In the genomic region with DNA sequence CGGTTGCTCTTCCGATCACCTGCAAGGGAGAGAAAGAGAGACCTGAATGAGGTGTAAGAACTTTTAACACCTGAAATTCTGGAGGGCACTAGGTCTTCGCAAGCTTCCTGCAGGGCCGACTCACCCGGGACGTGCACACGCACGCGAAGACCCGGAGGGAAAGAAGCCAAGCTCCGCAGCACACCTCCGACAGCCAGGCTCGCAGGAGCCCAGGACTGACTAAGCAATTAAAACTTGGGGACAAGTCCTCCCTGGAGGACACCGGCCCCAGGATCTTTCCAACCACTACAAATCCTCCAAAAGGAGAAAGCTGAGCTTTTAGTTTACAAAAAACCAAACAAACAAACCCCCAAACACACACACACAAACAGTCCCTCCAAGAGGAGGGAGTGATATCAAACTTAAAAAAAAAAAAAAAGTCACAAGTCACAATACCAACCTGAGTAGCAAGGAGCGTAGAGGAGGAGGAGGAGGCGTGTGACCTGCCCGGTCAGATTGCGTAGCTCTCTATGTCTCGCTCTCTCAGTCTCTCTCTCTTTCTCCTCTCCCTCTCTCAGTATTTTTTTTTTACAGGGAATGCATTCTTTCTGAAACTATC, we compare ENCODE assay signal across 9 mouse cellular contexts. TPM values are rescaled to one million over a fixed set of nuclear protein-coding genes. Genes with fewer than 3 reads are reported as not detected.
A peak's percentile ranks its signal among the peaks of the same experiment; 100 is the strongest.
DNase-seq lines count a peak whose midpoint lies in the region; ATAC-seq and TF ChIP-seq lines count a peak whose summit lies in the region.
"Had no signal": no experiment of that assay in that cellular context is flagged by ENCODE, and none has a peak within 500 bp of the region (broad histone marks: within the 10 kb centered on the region; RNA-seq: fewer than 3 reads in every experiment).

No protein-coding gene starts in this region.

- H3K36me3 ChIP-seq in heart, embryonic 10.5 days = 0 out of 2 replicates have a peak, but pooled peaks cover 4% of the 10 kb centered on the region
- peaks cover 0 to 3% of the 10 kb centered on the region in 2 experiments for H3K36me3 ChIP-seq in CH12.LX (replicated peaks in 1 of 2; ENCODE audit: control insufficient read depth in 1 of 2, insufficient read depth in 1 of 2, low read length in 1 of 2)
- no peaks in the 10 kb centered on the region for H3K36me3 ChIP-seq in heart, postnatal 0 days (replicated peaks; ENCODE audit: control insufficient read depth, insufficient read depth, low read length)
- no peaks in the 10 kb centered on the region for H3K36me3 ChIP-seq in midbrain, embryonic 11.5 days (ENCODE audit: control insufficient read depth, insufficient read depth, low read length)

- under 1% methylated on average over 19 of the region's 19 CpGs for WGBS in heart, embryonic 10.5 days
- WGBS in heart, postnatal 0 days = 1% methylated on average over 19 of the region's 19 CpGs
- WGBS in midbrain, embryonic 11.5 days = under 1% methylated on average over 19 of the region's 19 CpGs

- peak overlapping the region; percentile 71 for H3K4me3 ChIP-seq in heart, embryonic 10.5 days
- peak overlapping the region; percentile 30 to 60 (median 52) for H3K4me3 ChIP-seq in CH12.LX (replicated peaks in 1 of 3; ENCODE audit: low read depth in 2 of 3, low read length in 2 of 3, poor library complexity in 1 of 3)
- peak overlapping the region; percentile 74 for H3K4me3 ChIP-seq in heart, postnatal 0 days (ENCODE audit: low read depth, low read length)
- peak overlapping the region; percentile 46 for H3K4me3 ChIP-seq in midbrain, embryonic 11.5 days (ENCODE audit: low read depth, low read length)

- no peak for TF ChIP-seq EP300 in CH12.LX (IDR thresholded peaks at IDR 0.05; ENCODE audit: low read length)
- TF ChIP-seq EP300 in heart, postnatal 0 days (IDR thresholded peaks at IDR 0.05; ENCODE audit: low read depth) = no peak

- no peak for DNase-seq in heart, embryonic 10.5 days (ENCODE audit: low spot score)
- no peak for DNase-seq in heart, adult 11 months
- DNase-seq in CH12.LX (ENCODE audit: extremely low read depth) (no peak), MN1 (ENCODE audit: low spot score) (no peak)
- peak; percentile 54 for DNase-seq in heart, postnatal 0 days (ENCODE audit: low spot score)
- DNase-seq in midbrain, embryonic 11.5 days (ENCODE audit: low spot score, missing footprints) = peak; percentile 94
- DNase-seq in frontal cortex, postnatal 36 days (ENCODE audit: low spot score in 2 of 2) = no peak
- no peak for DNase-seq in cerebellum, adult 8-10 months

- H3K9me3 ChIP-seq in heart, embryonic 10.5 days = no peaks in the 10 kb centered on the region
- peaks cover 3% of the 10 kb centered on the region for H3K9me3 ChIP-seq in CH12.LX (replicated peaks; ENCODE audit: low read length)
- no peaks in the 10 kb centered on the region for H3K9me3 ChIP-seq in heart, postnatal 0 days (replicated peaks; ENCODE audit: control insufficient read depth, low read length)
- no peaks in the 10 kb centered on the region for H3K9me3 ChIP-seq in midbrain, embryonic 11.5 days (ENCODE audit: control insufficient read depth, low read length)

- no peak for TF ChIP-seq CTCF in CH12.LX (conservative IDR thresholded peaks at IDR 0.05 in 1 of 2, IDR thresholded peaks at IDR 0.05 in 1 of 2; ENCODE audit: low read depth in 2 of 2, low read length in 2 of 2)
- TF ChIP-seq CTCF in heart, postnatal 0 days (IDR thresholded peaks at IDR 0.05; ENCODE audit: low read depth) = no peak

- in situ Hi-C loops in CH12.LX (cut with MboI; ENCODE audit: low pct_ligation_motif_present, low pct_unique_long_range_greater_than_20kb, low sequenced_read_pairs) = loop anchor here (25.0 kb wide), 1 partner anchor 416 kb away; no protein-coding TSS in a partner anchor

- dilution Hi-C loops in CH12.LX (cut with MboI; ENCODE audit: extremely low pct_ligation_motif_present, extremely low pct_unique_long_range_greater_than_20kb, low sequenced_read_pairs) = no loop called here

- peaks cover 76% of the 10 kb centered on the region for H3K27me3 ChIP-seq in heart, embryonic 10.5 days (ENCODE audit: insufficient read depth, poor library complexity, severe bottlenecking)
- no peaks in the 10 kb centered on the region for H3K27me3 ChIP-seq in CH12.LX (replicated peaks)
- peaks cover 95% of the 10 kb centered on the region for H3K27me3 ChIP-seq in heart, postnatal 0 days (ENCODE audit: control insufficient read depth, insufficient read depth, low read length)
- peaks cover 86% of the 10 kb centered on the region for H3K27me3 ChIP-seq in midbrain, embryonic 11.5 days (ENCODE audit: control insufficient read depth, insufficient read depth, low read length)

- peaks cover 49% of the 10 kb centered on the region for H3K4me1 ChIP-seq in heart, embryonic 10.5 days
- 0 out of 4 replicates have a peak, but pooled peaks cover 0 to 2% of the 10 kb centered on the region in 2 experiments for H3K4me1 ChIP-seq in CH12.LX (ENCODE audit: control insufficient read depth in 1 of 2, insufficient read depth in 2 of 2)
- peaks cover 15% of the 10 kb centered on the region for H3K4me1 ChIP-seq in heart, postnatal 0 days (ENCODE audit: control insufficient read depth, insufficient read depth)
- H3K4me1 ChIP-seq in midbrain, embryonic 11.5 days (ENCODE audit: control insufficient read depth, insufficient read depth, low read length) = peaks cover 23% of the 10 kb centered on the region

- no peak for ATAC-seq in heart, postnatal 0 days (ENCODE audit: insufficient read depth, low read depth)
- ATAC-seq in midbrain, embryonic 11.5 days (ENCODE audit: low FRiP score) = no peak

- H3K9ac ChIP-seq in CH12.LX (ENCODE audit: insufficient read depth, low read depth) = peak overlapping the region; percentile 84
- peak overlapping the region; percentile 38; the same call in 1 of the 2 replicates for H3K9ac ChIP-seq in heart, postnatal 0 days (replicated peaks; ENCODE audit: low read depth, low read length)
- H3K9ac ChIP-seq in midbrain, embryonic 11.5 days (ENCODE audit: low read length) = peak overlapping the region; percentile 9

- no peak for TF ChIP-seq RAD21 in CH12.LX (IDR thresholded peaks at IDR 0.05; ENCODE audit: low read depth, low read length)

- H3K4me2 ChIP-seq in CH12.LX (ENCODE audit: insufficient read depth, low read depth, poor library complexity, severe bottlenecking) = peak overlapping the region; percentile 80
- peak overlapping the region; percentile 99 for H3K4me2 ChIP-seq in heart, postnatal 0 days (ENCODE audit: low read depth, low read length)
- peak overlapping the region; percentile 85 for H3K4me2 ChIP-seq in midbrain, embryonic 11.5 days

- H3K27ac ChIP-seq in heart, embryonic 10.5 days = peak overlapping the region; percentile 84; the same call in 1 of the 2 replicates
- H3K27ac ChIP-seq in CH12.LX (ENCODE audit: insufficient read depth, low read depth) = no peak overlapping the region
- no peak overlapping the region for H3K27ac ChIP-seq in heart, postnatal 0 days (ENCODE audit: low read depth)
- no peak overlapping the region for H3K27ac ChIP-seq in midbrain, embryonic 11.5 days (ENCODE audit: low read depth, low read length)

- TF ChIP-seq POLR2A in CH12.LX (IDR thresholded peaks at IDR 0.05; ENCODE audit: low read depth, low read length) = no peak

- H3K79me2 ChIP-seq in CH12.LX (replicated peaks; ENCODE audit: control insufficient read depth, extremely low read depth, insufficient read depth, poor library complexity, severe bottlenecking) = no peaks in the 10 kb centered on the region

TF ChIP-seq in CH12.LX, 34 proteins besides CTCF, POLR2A, EP300 and RAD21:
- no peak for TF ChIP-seq RCOR1 (conservative IDR thresholded peaks at IDR 0.05; ENCODE audit: low read depth, low read length)
- no peak for TF ChIP-seq MAFK (IDR thresholded peaks at IDR 0.05; ENCODE audit: insufficient replicate concordance, low read length)
- TF ChIP-seq BHLHE40 (IDR thresholded peaks at IDR 0.05; ENCODE audit: low read depth, low read length) = no peak
- TF ChIP-seq MYC (IDR thresholded peaks at IDR 0.05; ENCODE audit: low read depth, low read length) = no peak
- peak; percentile 60; the same call in 1 of the 2 replicates for TF ChIP-seq ZNF384 (IDR thresholded peaks at IDR 0.05; ENCODE audit: low read depth, low read length)

RNA-seq across cellular contexts. Expression of gene 4930412O13Rik, which starts 3.0 kb away (rescaled TPM):
- 1.1 and 2.6 TPM in 2 replicates for polyA plus RNA-seq in heart, embryonic 10.5 days (2016; fragmentation: Nextera tagmentation; extraction: Ambion mirVana)
- total RNA-seq in CH12.LX (2012; rRNA removed) = not detected in 2 replicates
- not detected in 2 replicates for total RNA-seq in CH12.LX (2014; rRNA removed)
- not detected in 2 replicates for polyA plus RNA-seq in CH12.LX (2012; ENCODE audit: insufficient read length, low read depth)
- not detected in 2 replicates for total RNA-seq in heart, postnatal 0 days (2014; rRNA removed; ENCODE audit: low replicate concordance)
- polyA plus RNA-seq in heart, postnatal 0 days (2015; fragmentation: Nextera tagmentation; extraction: Ambion mirVana) = not detected in 2 replicates
- 0.20 and 1.2 TPM in 2 replicates for polyA plus RNA-seq in midbrain, embryonic 11.5 days (2014; fragmentation: Nextera tagmentation; extraction: Ambion mirVana)
- polyA plus RNA-seq: large intestine, adult 2 months had no signal

RNA-seq across cellular contexts. Expression of gene 9230102O04Rik, which starts 11.3 kb away (rescaled TPM):
- polyA plus RNA-seq in heart, embryonic 10.5 days (2016; fragmentation: Nextera tagmentation; extraction: Ambion mirVana) = 0.76 TPM in 1 of 2 replicates, not detected in the other
- 0.17 and 0.38 TPM in 2 replicates for total RNA-seq in CH12.LX (2012; rRNA removed)
- total RNA-seq in CH12.LX (2014; rRNA removed) = not detected in 2 replicates
- not detected in 2 replicates for polyA plus RNA-seq in CH12.LX (2012; ENCODE audit: insufficient read length, low read depth)
- total RNA-seq in heart, postnatal 0 days (2014; rRNA removed; ENCODE audit: low replicate concordance) = not detected in 2 replicates
- polyA plus RNA-seq in heart, postnatal 0 days (2015; fragmentation: Nextera tagmentation; extraction: Ambion mirVana) = not detected in 2 replicates
- polyA plus RNA-seq in midbrain, embryonic 11.5 days (2014; fragmentation: Nextera tagmentation; extraction: Ambion mirVana) = 1.4 and 1.6 TPM in 2 replicates
- polyA plus RNA-seq: large intestine, adult 2 months had no signal

RNA-seq across cellular contexts. Expression of gene Gata3, which starts 11.8 kb away (rescaled TPM):
- 9.1 and 21.7 TPM in 2 replicates for polyA plus RNA-seq in heart, embryonic 10.5 days (2016; fragmentation: Nextera tagmentation; extraction: Ambion mirVana)
- 0.08 and 0.34 TPM in 2 replicates for total RNA-seq in CH12.LX (2012; rRNA removed)
- 0.11 and 0.20 TPM in 2 replicates for total RNA-seq in CH12.LX (2014; rRNA removed)
- polyA plus RNA-seq in CH12.LX (2012; ENCODE audit: insufficient read length, low read depth) = 0.50 and 0.63 TPM in 2 replicates
- total RNA-seq in heart, postnatal 0 days (2014; rRNA removed; ENCODE audit: low replicate concordance) = 0.89 TPM in 1 of 2 replicates, not detected in the other
- 0.83 and 0.93 TPM in 2 replicates for polyA plus RNA-seq in heart, postnatal 0 days (2015; fragmentation: Nextera tagmentation; extraction: Ambion mirVana)
- polyA plus RNA-seq in midbrain, embryonic 11.5 days (2014; fragmentation: Nextera tagmentation; extraction: Ambion mirVana) = 34.1 and 34.8 TPM in 2 replicates

Comparison
In these comparisons a context has a peak if more than half of its experiments do, and no peak if none do; other contexts are left out.
1. DNase-seq: peak in heart, postnatal 0 days (single experiment) and midbrain, embryonic 11.5 days (single experiment); none in heart, embryonic 10.5 days (single experiment), heart, adult 11 months (single experiment), CH12.LX (single experiment), MN1 (single experiment), frontal cortex, postnatal 36 days (0 of 2) and cerebellum, adult 8-10 months (single experiment).
2. H3K9ac ChIP-seq: peak in every context shown above with its lines; median percentile 84 in CH12.LX; 38 in heart, postnatal 0 days; 9 in midbrain, embryonic 11.5 days.
3. Peak in every context shown above with its lines, with median percentiles within 50 percentile points of each other: H3K4me3 ChIP-seq and H3K4me2 ChIP-seq.